Mouse (Mus musculus) frontal cortex, postnatal 14 days (tissue): ENCODE data around the gene Olfr31.

ENCODE experiments used
- DNase-seq, 2 experiments: peaks; one replicate each; pipeline ENCODE4 v3.0.0; 2022; ENCODE audit warnings: low spot score in 2 of 2

The Olfr31 gene

GRCm38 (mm10) chr14:14354511-14355359 lies 32.1 kb downstream of the Olfr31 start:
- no peak for DNase-seq

- no peak for DNase-seq
Observed at GRCm38 (mm10) chr14:14355360-14355646, 32.7 kb downstream of the Olfr31 start.
